Mouse (Mus musculus): ENCODE results near the gene Fam221b. TPM values are rescaled to one million over a fixed set of nuclear protein-coding genes. Genes with fewer than 3 reads are reported as not detected.

The Fam221b gene
- polyA plus RNA-seq, 1 experiment = 0.15 TPM

- Histone ChIP-seq H3K4me1 (ENCODE audit: control insufficient read depth, insufficient read depth, low read length) (no peaks in the 10 kb centered on the region), H3K27ac (ENCODE audit: insufficient read depth, low read depth, low read length) (no peak overlapping the region), H3K4me3 (ENCODE audit: insufficient read depth, low read length) (no peak overlapping the region)
- TF ChIP-seq CTCF (IDR thresholded peaks at IDR 0.05; ENCODE audit: low read depth, low read length) = no peak
- no peak for TF ChIP-seq POLR2A (IDR thresholded peaks at IDR 0.05; ENCODE audit: borderline replicate concordance, low read depth, low read length)
Measured at GRCm38 (mm10) chr4:43629106-43629817, 39.7 kb downstream of the Fam221b start.

GRCm38 (mm10) chr4:43620146-43620778, 48.7 kb downstream of the Fam221b start:
- TF ChIP-seq CTCF (IDR thresholded peaks at IDR 0.05; ENCODE audit: low read depth, low read length) (no peak), POLR2A (IDR thresholded peaks at IDR 0.05; ENCODE audit: borderline replicate concordance, low read depth, low read length) (no peak)
- no peak overlapping the region for H3K27ac ChIP-seq (ENCODE audit: insufficient read depth, low read depth, low read length)
- no peak overlapping the region for H3K4me3 ChIP-seq (ENCODE audit: insufficient read depth, low read length)

GRCm38 (mm10) chr4:43613060-43613730, 55.8 kb downstream of the Fam221b start:
- TF ChIP-seq POLR2A (IDR thresholded peaks at IDR 0.05; ENCODE audit: borderline replicate concordance, low read depth, low read length) (no peak), CTCF (IDR thresholded peaks at IDR 0.05; ENCODE audit: low read depth, low read length) (no peak)
- H3K27ac ChIP-seq (ENCODE audit: insufficient read depth, low read depth, low read length) = no peak overlapping the region
- H3K4me1 ChIP-seq (ENCODE audit: control insufficient read depth, insufficient read depth, low read length) = peaks cover 4% of the 10 kb centered on the region
- H3K4me3 ChIP-seq (ENCODE audit: insufficient read depth, low read length) = no peak overlapping the region

More at GRCm38 (mm10) chr4:43620146-43620778, 48.7 kb downstream of the Fam221b start:
- no peaks in the 10 kb centered on the region for H3K4me1 ChIP-seq (ENCODE audit: control insufficient read depth, insufficient read depth, low read length)

GRCm38 (mm10) chr4:43612534-43612933, 56.4 kb downstream of the Fam221b start:
- Histone ChIP-seq H3K4me3 (ENCODE audit: insufficient read depth, low read length) (no peak overlapping the region), H3K4me1 (ENCODE audit: control insufficient read depth, insufficient read depth, low read length) (peaks cover 4% of the 10 kb centered on the region), H3K27ac (ENCODE audit: insufficient read depth, low read depth, low read length) (no peak overlapping the region)
- TF ChIP-seq CTCF (IDR thresholded peaks at IDR 0.05; ENCODE audit: low read depth, low read length) = no peak
- no peak for TF ChIP-seq POLR2A (IDR thresholded peaks at IDR 0.05; ENCODE audit: borderline replicate concordance, low read depth, low read length)

Other genes with a start within 250 kb of the Fam221b start
- not detected in 2 replicates for gene Fam166b, start 240.0 kb downstream of the Fam221b start, polyA plus RNA-seq (2012; ENCODE audit: insufficient read depth, insufficient read length, missing spikeins)
- gene Tesk1, start 227.2 kb downstream of the Fam221b start, polyA plus RNA-seq (2012; ENCODE audit: insufficient read depth, insufficient read length, missing spikeins) = 47.2 and 51.5 TPM in 2 replicates
- 854 and 867 TPM in 2 replicates for gene Cd72, start 214.5 kb downstream of the Fam221b start, polyA plus RNA-seq (2012; ENCODE audit: insufficient read depth, insufficient read length, missing spikeins)
- not detected in 2 replicates for gene Sit1, start 185.4 kb downstream of the Fam221b start, polyA plus RNA-seq (2012; ENCODE audit: insufficient read depth, insufficient read length, missing spikeins)
- gene Ccdc107, start 176.2 kb downstream of the Fam221b start, polyA plus RNA-seq (2012; ENCODE audit: insufficient read depth, insufficient read length, missing spikeins) = 33.0 and 39.4 TPM in 2 replicates
- 32.5 and 39.2 TPM in 2 replicates for gene Arhgef39, start 169.4 kb downstream of the Fam221b start, polyA plus RNA-seq (2012; ENCODE audit: insufficient read depth, insufficient read length, missing spikeins)
- gene Car9, start 162.2 kb downstream of the Fam221b start, polyA plus RNA-seq (2012; ENCODE audit: insufficient read depth, insufficient read length, missing spikeins) = 5.7 and 6.0 TPM in 2 replicates
- gene Tpm2, start 145.4 kb downstream of the Fam221b start, polyA plus RNA-seq (2012; ENCODE audit: insufficient read depth, insufficient read length, missing spikeins) = 7.0 and 8.9 TPM in 2 replicates
- gene Creb3, start 106.8 kb downstream of the Fam221b start, polyA plus RNA-seq (2012; ENCODE audit: insufficient read depth, insufficient read length, missing spikeins) = 50.7 and 54.0 TPM in 2 replicates
- 168 and 219 TPM in 2 replicates for gene Tln1, start 106.5 kb downstream of the Fam221b start, polyA plus RNA-seq (2012; ENCODE audit: insufficient read depth, insufficient read length, missing spikeins)
- 15.8 and 17.3 TPM in 2 replicates for gene Rgp1, start 90.4 kb downstream of the Fam221b start, polyA plus RNA-seq (2012; ENCODE audit: insufficient read depth, insufficient read length, missing spikeins)
- gene Gba2, start 90.3 kb downstream of the Fam221b start, polyA plus RNA-seq (2012; ENCODE audit: insufficient read depth, insufficient read length, missing spikeins) = 9.6 and 11.3 TPM in 2 replicates
- not detected in 2 replicates for gene Msmp, start 84.7 kb downstream of the Fam221b start, polyA plus RNA-seq (2012; ENCODE audit: insufficient read depth, insufficient read length, missing spikeins)
- gene Npr2, start 37.2 kb downstream of the Fam221b start, polyA plus RNA-seq (2012; ENCODE audit: insufficient read depth, insufficient read length, missing spikeins) = 0.44 TPM in 1 of 2 replicates, not detected in the other
- not detected in 2 replicates for gene Spag8, start 15.6 kb downstream of the Fam221b start, polyA plus RNA-seq (2012; ENCODE audit: insufficient read depth, insufficient read length, missing spikeins)
- gene Hint2, start 12.7 kb downstream of the Fam221b start, polyA plus RNA-seq (2012; ENCODE audit: insufficient read depth, insufficient read length, missing spikeins) = 32.7 and 33.1 TPM in 2 replicates
- 1.9 and 2.4 TPM in 2 replicates for gene Tmem8b, start 174 bp downstream of the Fam221b start, polyA plus RNA-seq (2012; ENCODE audit: insufficient read depth, insufficient read length, missing spikeins)
- not detected in 2 replicates for gene Olfr70, start 31.7 kb upstream of the Fam221b start, polyA plus RNA-seq (2012; ENCODE audit: insufficient read depth, insufficient read length, missing spikeins)
- gene Olfr71, start 41.1 kb upstream of the Fam221b start, polyA plus RNA-seq (2012; ENCODE audit: insufficient read depth, insufficient read length, missing spikeins) = not detected in 2 replicates
- not detected in 2 replicates for gene Hrct1, start 58.0 kb upstream of the Fam221b start, polyA plus RNA-seq (2012; ENCODE audit: insufficient read depth, insufficient read length, missing spikeins)
- gene Spaar, start 60.9 kb upstream of the Fam221b start, polyA plus RNA-seq (2012; ENCODE audit: insufficient read depth, insufficient read length, missing spikeins) = not detected in 2 replicates
- not detected in 2 replicates for gene Olfr159, start 101.9 kb upstream of the Fam221b start, polyA plus RNA-seq (2012; ENCODE audit: insufficient read depth, insufficient read length, missing spikeins)
- not detected in 2 replicates for gene Olfr156, start 154.8 kb upstream of the Fam221b start, polyA plus RNA-seq (2012; ENCODE audit: insufficient read depth, insufficient read length, missing spikeins)
- gene Olfr157, start 171.1 kb upstream of the Fam221b start, polyA plus RNA-seq (2012; ENCODE audit: insufficient read depth, insufficient read length, missing spikeins) = 0.33 TPM in 1 of 2 replicates, not detected in the other
- not detected in 2 replicates for gene Olfr155, start 182.4 kb upstream of the Fam221b start, polyA plus RNA-seq (2012; ENCODE audit: insufficient read depth, insufficient read length, missing spikeins)
- 0.12 and 0.84 TPM in 2 replicates for gene Reck, start 206.4 kb upstream of the Fam221b start, polyA plus RNA-seq (2012; ENCODE audit: insufficient read depth, insufficient read length, missing spikeins)

All from bone marrow macrophage, adult 2 months (primary cell).